Mouse (Mus musculus) hindbrain, embryonic 16.5 days (tissue): ENCODE data around the gene Spata9. TPM values are rescaled to one million over a fixed set of nuclear protein-coding genes. Genes with fewer than 3 reads are reported as not detected.

Experiments
- ATAC-seq: fragments of 200-750 bp; cut with Nextera tagmentation; 2 replicates; pipeline ENCODE4 v1.8.0; 2017; ENCODE audit warnings: moderate TSS enrichment, moderate library complexity
- H3K27ac ChIP-seq: fragments of 300-500 bp; sonication (generic); 2 replicates; pipeline ENCODE4 v1.5.1; 2014; ENCODE audit warnings: low read depth, mild to moderate bottlenecking, control low read depth, low read length, moderate library complexity
- H3K27me3 ChIP-seq: fragments of 300-500 bp; sonication (generic); replicated peaks from 2 replicates; pipeline ENCODE4 v1.6.1; 2014; ENCODE audit warnings: low read length; ENCODE audit not compliant: control insufficient read depth, insufficient read depth
- H3K36me3 ChIP-seq: fragments of 300-500 bp; sonication (generic); 2 replicates; pipeline ENCODE4 v1.6.1; 2014; ENCODE audit warnings: mild to moderate bottlenecking, low read length, moderate library complexity, mixed read lengths; ENCODE audit not compliant: control insufficient read depth, insufficient read depth
- H3K4me1 ChIP-seq: fragments of 300-500 bp; sonication (generic); 2 replicates; pipeline ENCODE4 v1.6.1; 2014; ENCODE audit warnings: low read depth, low read length; ENCODE audit not compliant: control insufficient read depth, insufficient read depth
- H3K4me2 ChIP-seq: fragments of 300-500 bp; sonication (generic); 2 replicates; pipeline ENCODE4 v1.6.1; 2014; ENCODE audit warnings: mild to moderate bottlenecking, low read length, control low read depth, moderate library complexity
- H3K4me3 ChIP-seq: fragments of 300-500 bp; sonication (generic); 2 replicates; pipeline ENCODE4 v1.5.1; 2014; ENCODE audit warnings: mild to moderate bottlenecking, low read length, control low read depth, moderate library complexity
- H3K9ac ChIP-seq: fragments of 300-500 bp; sonication (generic); 2 replicates; pipeline ENCODE4 v1.6.1; 2014; ENCODE audit warnings: low read depth, mild to moderate bottlenecking, control low read depth, low read length, moderate library complexity
- H3K9me3 ChIP-seq: fragments of 300-500 bp; sonication (generic); 2 replicates; pipeline ENCODE4 v1.6.1; 2014; ENCODE audit warnings: mild to moderate bottlenecking, low read length, moderate library complexity; ENCODE audit not compliant: control insufficient read depth
- WGBS: fragments of 180-500 bp; shearing (Covaris S2); extraction: QIAGEN DNeasy Blood & Tissue Kit; methylation state at CpG from one replicate; pipeline ENCODE4 v1.1.7; 2014; 5-methylcytosine and 5-hydroxymethylcytosine counted together
- polyA plus RNA-seq: library from polyadenylated mRNA; unstranded; fragments of >200 nt; fragmentation: Nextera tagmentation; extraction: Ambion mirVana; gene quantifications from 2 replicates; pipeline ENCODE4 v1.2.1, GENCODE M21; 2015

The Spata9 gene
- polyA plus RNA-seq, 1 experiment from 2014 or later = 2.3 TPM

DNA sequence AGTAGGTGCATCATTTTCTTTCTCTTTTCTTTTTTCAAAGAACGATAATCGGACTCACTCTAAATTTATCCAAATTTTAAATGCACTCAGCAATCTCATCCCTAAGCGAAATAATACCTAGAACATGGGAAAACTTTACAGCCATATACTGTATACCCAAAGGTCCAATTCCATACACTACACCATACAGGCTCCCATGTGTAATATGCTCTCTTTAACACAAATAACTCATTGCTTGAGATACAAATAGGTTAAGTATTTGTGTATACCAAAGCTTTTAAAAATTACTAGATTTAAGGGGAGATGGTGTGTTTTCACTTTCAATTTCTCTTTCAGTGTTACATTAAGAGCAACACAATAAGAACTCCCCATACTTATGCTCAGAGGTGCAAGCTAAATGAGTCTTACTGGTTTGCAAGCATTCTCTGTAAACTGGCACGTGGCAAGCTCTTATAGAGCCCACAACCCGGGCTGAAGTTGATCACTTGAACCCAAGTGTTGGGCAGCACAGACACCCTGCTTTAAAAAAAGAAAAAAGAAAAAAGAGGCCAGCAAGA lies 52.0 kb downstream of the Spata9 start:
- peaks cover 6% of the 10 kb centered on the region for H3K4me1 ChIP-seq
- H3K9me3 ChIP-seq = no peaks in the 10 kb centered on the region
- WGBS = 46% methylated on average over 5 of the region's 5 CpGs
- peak overlapping the region; percentile 49 for H3K4me3 ChIP-seq
- no peaks in the 10 kb centered on the region for H3K36me3 ChIP-seq
- peak overlapping the region; percentile 77; the same call in 1 of the 2 replicates for H3K9ac ChIP-seq
- ATAC-seq = peak; percentile 53
- H3K27me3 ChIP-seq = no peaks in the 10 kb centered on the region
- no peak overlapping the region; the same call in 1 of the 2 replicates for H3K27ac ChIP-seq
- peak overlapping the region; percentile 76 for H3K4me2 ChIP-seq

DNA sequence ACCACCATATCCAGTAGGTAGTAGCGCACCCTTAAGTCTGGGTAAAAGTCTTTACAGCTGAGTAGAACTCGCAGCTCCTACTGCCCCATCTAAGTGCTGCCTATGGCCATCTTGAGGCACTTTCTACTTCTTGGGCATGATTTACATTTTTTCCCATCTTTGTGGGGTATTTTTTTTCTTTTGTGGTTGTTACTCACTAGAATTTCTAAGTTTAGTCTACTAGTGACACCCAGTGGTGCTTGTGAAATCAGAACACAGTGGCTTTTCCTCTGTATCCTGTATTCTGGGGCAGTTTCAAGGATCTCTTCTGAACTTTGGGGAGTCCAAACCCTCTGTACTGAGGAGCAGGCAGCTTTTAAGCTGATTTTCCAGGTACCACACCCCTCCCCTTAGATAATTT lies 54.8 kb downstream of the Spata9 start:
- H3K4me2 ChIP-seq = no peak overlapping the region
- no peak for ATAC-seq
- H3K27me3 ChIP-seq = no peaks in the 10 kb centered on the region
- no peak overlapping the region for H3K4me3 ChIP-seq
- H3K9ac ChIP-seq = no peak overlapping the region
- H3K4me1 ChIP-seq = peaks cover 6% of the 10 kb centered on the region
- H3K27ac ChIP-seq = no peak overlapping the region
- 97% methylated on average over 2 of the region's 2 CpGs for WGBS
- H3K9me3 ChIP-seq = no peaks in the 10 kb centered on the region
- no peaks in the 10 kb centered on the region for H3K36me3 ChIP-seq

DNA sequence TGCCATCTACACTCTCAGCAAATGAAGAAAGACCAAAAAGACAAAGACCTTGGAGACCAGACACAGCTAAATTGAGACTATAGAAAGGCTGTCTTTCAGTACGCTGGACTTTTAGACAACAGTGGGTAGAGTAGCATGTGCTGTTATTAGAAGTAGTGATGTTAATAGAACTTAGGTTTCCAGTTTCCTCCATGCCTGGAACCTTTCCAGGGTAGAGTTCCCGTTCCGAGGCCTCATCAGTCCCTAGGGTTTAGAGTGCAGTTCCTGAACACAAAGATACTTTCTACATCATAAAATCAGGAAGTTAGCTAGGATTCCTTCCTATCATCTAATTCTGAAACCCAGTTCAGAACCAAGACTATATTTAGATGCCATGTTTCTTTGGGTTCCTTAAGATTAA lies 57.6 kb downstream of the Spata9 start:
- Histone ChIP-seq H3K27me3 (no peaks in the 10 kb centered on the region), H3K9me3 (no peaks in the 10 kb centered on the region), H3K4me2 (no peak overlapping the region), H3K36me3 (no peaks in the 10 kb centered on the region), H3K27ac (no peak overlapping the region), H3K9ac (no peak overlapping the region), H3K4me1 (no peaks in the 10 kb centered on the region), H3K4me3 (no peak overlapping the region)
- 78% methylated on average over 3 of the region's 3 CpGs for WGBS
- ATAC-seq = no peak

DNA sequence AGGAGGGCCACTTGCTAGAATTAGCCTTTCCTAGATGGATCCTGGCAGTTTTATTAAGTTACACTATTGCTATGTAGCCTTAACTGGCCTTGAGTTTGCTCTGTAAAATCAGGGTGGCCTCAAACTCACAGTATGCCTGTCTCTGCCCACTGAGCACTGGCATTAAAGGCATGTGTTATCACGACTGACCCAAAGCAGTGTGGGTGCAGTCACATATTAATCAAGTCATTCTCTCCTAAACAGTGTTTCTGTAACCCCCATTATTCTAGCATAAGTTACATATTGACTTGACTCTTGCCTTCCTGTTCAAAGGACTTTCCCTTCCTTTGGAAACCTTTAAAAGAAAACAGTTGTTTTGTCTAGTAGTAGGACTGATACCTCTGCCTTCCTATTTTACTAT lies 75.5 kb downstream of the Spata9 start:
- no peak overlapping the region for H3K4me2 ChIP-seq
- no peaks in the 10 kb centered on the region for H3K27me3 ChIP-seq
- ATAC-seq = no peak
- no peak overlapping the region for H3K27ac ChIP-seq
- WGBS = 54% methylated on average over 1 of the region's 1 CpGs
- H3K4me3 ChIP-seq = no peak overlapping the region
- no peaks in the 10 kb centered on the region for H3K9me3 ChIP-seq
- H3K36me3 ChIP-seq = no peaks in the 10 kb centered on the region
- no peaks in the 10 kb centered on the region for H3K4me1 ChIP-seq
- no peak overlapping the region for H3K9ac ChIP-seq

DNA sequence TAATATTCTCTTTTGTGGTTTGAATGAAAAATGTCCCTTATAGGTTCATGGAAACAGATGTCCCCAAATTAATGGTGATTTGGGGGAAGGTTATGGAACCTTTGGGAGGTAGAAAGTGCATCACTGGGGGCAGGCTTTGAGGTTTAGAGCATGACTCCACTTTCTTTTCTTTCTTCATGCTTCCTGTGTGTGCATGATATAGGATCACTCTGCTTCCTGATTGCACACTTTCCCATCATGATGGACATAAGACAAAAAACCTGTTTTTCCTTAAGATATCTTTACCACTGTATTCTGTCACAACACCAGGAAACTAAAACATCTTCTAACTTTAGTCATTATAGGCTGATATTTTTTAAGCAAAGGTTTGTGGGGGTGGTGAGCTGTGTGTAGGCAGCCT lies 78.0 kb downstream of the Spata9 start:
- no peak overlapping the region for H3K9ac ChIP-seq
- H3K4me3 ChIP-seq = no peak overlapping the region
- no peaks in the 10 kb centered on the region for H3K36me3 ChIP-seq
- H3K27me3 ChIP-seq = no peaks in the 10 kb centered on the region
- no peak for ATAC-seq
- peaks cover under 1% of the 10 kb centered on the region; the same call in 1 of the 2 replicates for H3K9me3 ChIP-seq
- H3K4me1 ChIP-seq = no peaks in the 10 kb centered on the region
- no peak overlapping the region for H3K27ac ChIP-seq
- no peak overlapping the region for H3K4me2 ChIP-seq

Other genes starting within 250 kb of the Spata9 start
- gene Glrx, start 127.3 kb upstream of the Spata9 start, polyA plus RNA-seq = 75.8 and 91.4 TPM in 2 replicates
- 14.9 and 18.8 TPM in 2 replicates for gene Rhobtb3, start 23.2 kb upstream of the Spata9 start, polyA plus RNA-seq
- 16.1 and 19.9 TPM in 2 replicates for gene Rfesd, start 51.6 kb downstream of the Spata9 start, polyA plus RNA-seq
- 4.2 and 5.2 TPM in 2 replicates for gene Gpr150, start 89.8 kb downstream of the Spata9 start, polyA plus RNA-seq
- gene Arsk, start 131.5 kb downstream of the Spata9 start, polyA plus RNA-seq = 4.7 and 5.2 TPM in 2 replicates
- gene Ttc37, start 131.6 kb downstream of the Spata9 start, polyA plus RNA-seq = 7.7 and 9.2 TPM in 2 replicates